Mouse (Mus musculus) olfactory bulb, adult 2 months (tissue): Measurements from ENCODE around the gene Sumf1.

Source experiments
- CTCF ChIP-seq: fragments of 200-500 bp; IDR thresholded peaks from 2 replicates; pipeline ENCODE4 v1.5.1; 2012; ENCODE audit warnings: low read depth, mild to moderate bottlenecking, low read length, moderate library complexity; ENCODE audit not compliant: insufficient read depth
- POLR2A ChIP-seq: fragments of 200-500 bp; IDR thresholded peaks from 2 replicates; pipeline ENCODE4 v1.6.1; 2012; ENCODE audit warnings: mild to moderate bottlenecking, low read depth, low read length, moderate library complexity; ENCODE audit not compliant: insufficient read depth

DNA sequence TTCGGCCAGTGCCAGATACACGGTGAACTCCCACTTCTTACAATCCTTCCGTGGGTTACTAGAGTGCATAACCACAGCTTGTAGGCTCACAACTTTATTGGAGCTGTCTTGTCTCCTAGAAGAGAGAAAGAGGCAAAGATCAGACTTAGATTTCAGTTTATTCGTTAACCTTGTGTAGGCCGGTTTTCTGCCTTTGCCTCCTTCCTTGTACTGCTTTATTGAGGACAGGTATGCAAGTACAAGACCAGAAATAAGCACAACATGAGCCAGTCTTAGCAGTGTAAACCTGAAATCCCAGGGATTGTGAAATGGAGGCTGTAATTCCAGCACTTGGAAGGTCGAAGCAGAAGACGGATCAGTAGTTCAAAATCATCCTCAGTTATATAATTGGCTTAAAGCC, 12.9 kb upstream of the Sumf1 start:
- no peak for TF ChIP-seq CTCF
- no peak for TF ChIP-seq POLR2A
